Mouse (Mus musculus): ENCODE measurements around the gene Cdh4.

The Cdh4 gene

DNA sequence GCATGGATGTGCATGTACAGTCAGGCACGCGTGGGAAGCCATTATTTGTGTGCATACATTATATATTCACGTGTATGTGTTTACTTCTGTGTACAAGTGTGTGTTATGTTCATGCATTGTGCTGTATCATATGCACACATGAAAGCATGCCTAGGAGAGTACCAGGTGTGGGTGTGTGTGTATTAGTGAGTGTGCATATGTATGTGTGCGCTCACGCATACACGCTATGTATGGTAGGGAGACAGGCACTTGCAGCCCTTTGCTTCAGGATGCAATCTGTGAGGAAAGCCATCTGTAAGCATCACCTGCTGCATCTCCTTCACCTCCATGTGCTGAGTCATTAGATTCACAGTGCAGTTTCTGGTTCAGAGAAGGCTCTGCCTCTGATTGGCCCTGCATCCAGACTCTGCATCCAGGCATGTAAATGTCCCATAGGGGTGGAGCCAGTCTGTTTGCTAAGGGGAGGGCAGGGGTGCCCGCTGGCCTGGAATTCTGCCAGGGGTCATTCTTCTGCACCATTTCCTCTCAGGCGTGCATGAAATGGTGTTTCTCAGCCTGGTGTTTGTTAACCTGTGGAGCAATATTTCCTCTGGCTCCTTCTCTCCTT lies 25.7 kb downstream of the Cdh4 start:
- no peak for DNase-seq (ENCODE audit: low read depth, low spot score)

DNA sequence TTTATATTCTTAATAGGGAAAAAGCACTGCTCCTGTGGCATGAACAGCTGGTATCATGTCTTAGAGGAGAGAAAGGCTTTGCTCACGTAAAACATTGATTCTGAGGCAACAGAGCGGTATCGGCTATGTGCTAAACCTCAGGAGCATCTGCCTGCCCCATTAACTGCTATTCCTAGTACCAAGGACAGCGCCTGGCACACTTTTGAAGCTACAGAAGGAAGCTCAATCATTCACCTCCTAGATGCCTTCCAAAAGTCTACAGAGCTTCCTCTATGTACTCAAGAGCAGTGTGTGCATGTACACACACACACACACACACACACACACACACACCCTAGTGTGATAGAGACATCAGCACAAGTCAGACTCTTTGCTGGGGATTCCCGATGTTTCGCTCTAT lies 34.4 kb downstream of the Cdh4 start:
- DNase-seq (ENCODE audit: low read depth, low spot score) = peak; percentile 41

DNA sequence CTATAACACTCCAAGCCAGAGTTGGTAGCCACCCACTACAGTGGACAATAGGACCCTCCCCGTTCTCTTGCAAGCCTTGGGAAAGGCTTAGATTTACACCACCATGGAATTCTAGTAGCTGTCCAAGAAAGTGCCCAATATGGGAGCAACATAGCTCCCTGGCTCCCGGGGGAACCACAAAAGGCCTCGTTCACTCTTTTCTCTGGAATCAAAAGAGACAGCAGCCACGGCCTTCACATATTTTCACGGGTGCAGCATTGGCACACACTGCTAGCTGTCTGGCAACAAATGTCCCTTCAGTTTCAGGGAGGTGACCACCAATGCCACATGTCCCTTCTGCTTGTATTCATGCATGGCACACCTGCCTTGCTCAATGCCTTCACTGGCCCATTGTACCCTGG lies 38.6 kb downstream of the Cdh4 start:
- no peak for DNase-seq (ENCODE audit: low read depth, low spot score)

- DNase-seq (ENCODE audit: low read depth, low spot score) = no peak
Observed at GRCm38 (mm10) chr2:179481363-179481762, 39.1 kb downstream of the Cdh4 start.

DNA sequence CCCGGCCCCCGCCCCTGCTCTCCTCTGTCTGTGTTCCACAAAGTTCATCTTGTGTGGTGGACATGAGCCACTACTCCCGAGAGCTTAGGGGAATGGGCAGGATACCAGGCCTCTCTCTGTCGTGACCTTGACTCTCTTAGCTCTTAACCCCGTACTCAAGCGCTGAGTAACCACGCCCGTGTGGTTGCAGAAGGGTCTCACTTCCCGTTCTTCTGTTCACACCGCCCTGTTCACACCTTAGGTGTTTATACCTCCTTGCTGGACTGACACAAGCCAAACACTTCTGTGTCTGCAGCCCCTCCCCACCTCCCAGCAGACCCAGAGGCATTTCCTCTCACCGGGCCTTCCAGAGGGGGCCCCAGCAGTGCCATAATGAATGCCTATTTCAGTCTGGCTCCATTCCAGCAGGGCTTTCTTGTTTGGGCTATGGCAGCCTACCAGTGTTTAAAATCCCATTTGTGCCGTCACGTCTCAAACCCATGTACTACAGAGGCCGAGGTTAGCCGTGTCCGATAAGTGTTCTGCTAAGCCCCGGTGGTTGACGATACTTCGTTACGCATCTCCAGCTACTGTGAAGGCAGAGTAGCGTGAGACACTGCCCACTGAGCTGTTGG lies 46.4 kb downstream of the Cdh4 start:
- DNase-seq (ENCODE audit: low read depth, low spot score) = peak; percentile 14

DNA sequence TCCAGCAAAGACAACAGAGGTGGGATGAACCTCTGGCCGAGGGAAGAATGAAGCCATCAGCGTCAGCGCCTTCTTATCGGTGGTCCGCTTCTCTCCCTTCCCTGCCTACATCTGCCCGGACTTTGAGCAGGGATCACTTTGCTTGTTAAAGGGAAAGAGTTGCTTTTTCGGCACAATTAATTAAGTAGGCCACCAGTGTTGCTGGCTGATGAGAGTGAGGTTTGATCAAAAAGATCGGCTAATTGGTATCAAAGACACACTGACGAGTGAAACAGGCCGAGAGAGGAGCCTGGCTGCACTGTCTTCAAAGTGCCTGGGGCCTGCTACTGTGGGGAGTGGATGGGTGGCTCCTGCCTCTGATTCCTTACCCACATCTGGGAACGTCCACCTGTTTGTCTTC lies 49.7 kb downstream of the Cdh4 start:
- no peak for DNase-seq (ENCODE audit: low read depth, low spot score)

DNA sequence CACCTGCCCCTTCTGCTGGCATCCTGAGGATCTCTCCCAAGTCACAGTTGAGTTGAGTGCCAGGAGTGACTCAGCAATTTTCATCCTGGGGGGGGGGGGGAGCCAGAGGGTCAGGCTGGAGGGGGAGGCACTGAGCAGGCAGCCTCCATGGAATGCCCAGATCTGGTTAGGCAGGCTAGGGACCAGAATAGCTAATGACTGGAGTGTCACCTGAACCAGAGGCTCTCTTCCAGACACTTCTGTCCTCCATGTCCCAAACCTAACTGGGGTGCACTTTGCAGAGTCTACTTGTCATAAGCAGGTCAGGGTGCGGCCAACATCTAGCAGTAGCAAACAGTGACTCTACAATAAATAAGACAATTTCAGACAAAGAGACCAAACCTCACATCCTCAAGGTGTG lies 52.0 kb downstream of the Cdh4 start:
- no peak for DNase-seq (ENCODE audit: low read depth, low spot score)

GRCm38 (mm10) chr2:179510439-179510838 lies 68.2 kb downstream of the Cdh4 start:
- DNase-seq (ENCODE audit: low read depth, low spot score) = no peak

DNA sequence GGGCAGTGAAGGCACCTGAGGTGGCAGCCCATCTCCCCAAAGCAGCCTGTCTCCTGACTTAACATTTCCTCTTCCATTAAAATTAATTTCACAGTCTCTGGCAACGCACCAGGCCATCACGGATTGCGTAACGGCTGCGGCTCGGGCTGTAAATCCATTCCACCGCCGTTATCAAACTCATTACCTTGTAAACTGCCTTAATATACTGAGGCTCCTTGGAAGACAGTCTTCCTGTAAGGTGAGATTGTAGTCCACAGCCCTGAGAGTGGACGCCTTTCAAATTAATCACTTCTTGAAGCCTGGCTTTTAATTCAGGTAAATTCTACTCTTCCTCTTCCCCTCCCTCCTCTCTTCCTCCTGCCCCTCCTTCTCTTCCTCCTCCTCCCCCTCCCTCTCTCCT lies 74.3 kb downstream of the Cdh4 start:
- DNase-seq (ENCODE audit: low read depth, low spot score) = no peak

DNA sequence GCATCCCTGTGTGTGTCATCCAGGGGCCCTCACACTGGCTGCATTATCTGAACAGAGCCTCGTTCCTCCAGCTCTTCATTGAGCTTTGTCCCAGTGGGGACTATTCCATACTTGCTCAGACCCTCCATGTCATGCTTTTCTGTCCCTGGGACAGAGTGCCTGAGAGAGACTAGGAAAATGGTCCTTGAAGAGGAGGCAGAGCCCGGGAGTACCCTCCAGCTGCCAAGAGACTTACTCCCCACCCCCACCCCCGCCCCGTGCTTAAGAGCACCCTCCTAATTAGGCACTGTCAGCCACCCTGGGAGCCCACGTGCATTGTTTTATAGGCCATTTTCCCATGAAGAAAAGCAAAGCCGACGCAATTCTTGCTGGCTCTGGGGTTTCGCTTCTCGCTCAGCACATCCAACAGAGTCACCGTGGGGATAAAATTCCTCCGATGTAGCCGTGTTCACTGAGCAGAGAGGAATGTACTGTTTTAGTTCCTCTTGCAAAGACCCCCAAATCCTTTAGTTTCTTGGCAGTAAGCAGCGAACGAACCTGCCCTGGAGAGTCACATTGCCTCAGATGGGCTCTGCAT lies 76.3 kb downstream of the Cdh4 start:
- no peak for DNase-seq (ENCODE audit: low read depth, low spot score)

DNA sequence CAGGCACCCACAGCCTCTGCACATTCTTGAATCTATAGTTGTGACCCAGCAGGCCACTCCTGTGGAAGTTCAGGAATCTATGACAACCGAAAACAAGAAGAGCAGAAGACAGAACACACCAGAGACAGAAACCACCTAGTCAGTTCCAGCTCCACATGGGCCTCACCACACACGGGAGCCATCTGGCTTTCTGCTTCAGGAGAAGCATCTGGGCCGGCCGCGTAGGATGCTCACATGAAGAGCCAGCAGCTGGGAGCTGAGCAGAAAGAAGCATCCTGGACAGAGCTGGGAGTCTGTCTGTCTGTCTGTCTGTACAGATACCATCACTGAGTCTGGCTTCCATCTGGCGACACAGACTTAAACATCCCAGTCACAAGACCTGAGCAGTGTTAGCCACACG lies 76.9 kb downstream of the Cdh4 start:
- no peak for DNase-seq (ENCODE audit: low read depth, low spot score)

DNA sequence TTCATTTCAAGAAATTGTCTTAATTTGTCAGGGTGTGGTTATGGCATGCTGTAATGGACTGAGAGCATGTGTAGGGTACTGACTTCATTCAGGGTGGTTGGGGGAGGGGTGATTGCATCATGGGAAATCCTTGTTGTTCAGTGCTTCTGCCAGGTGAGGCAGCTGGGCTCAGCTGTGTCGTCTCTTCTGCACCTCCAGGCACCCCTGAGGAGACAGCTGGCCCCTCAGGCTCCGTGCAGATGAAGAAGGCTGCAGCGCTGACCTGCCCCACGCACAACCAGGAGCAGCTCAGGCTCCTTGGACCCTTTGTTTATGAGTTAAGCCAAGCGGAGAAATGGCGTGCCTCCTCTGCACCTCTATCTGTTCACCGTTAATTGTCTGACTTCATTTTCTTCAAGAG lies 77.7 kb downstream of the Cdh4 start:
- no peak for DNase-seq (ENCODE audit: low read depth, low spot score)

DNA sequence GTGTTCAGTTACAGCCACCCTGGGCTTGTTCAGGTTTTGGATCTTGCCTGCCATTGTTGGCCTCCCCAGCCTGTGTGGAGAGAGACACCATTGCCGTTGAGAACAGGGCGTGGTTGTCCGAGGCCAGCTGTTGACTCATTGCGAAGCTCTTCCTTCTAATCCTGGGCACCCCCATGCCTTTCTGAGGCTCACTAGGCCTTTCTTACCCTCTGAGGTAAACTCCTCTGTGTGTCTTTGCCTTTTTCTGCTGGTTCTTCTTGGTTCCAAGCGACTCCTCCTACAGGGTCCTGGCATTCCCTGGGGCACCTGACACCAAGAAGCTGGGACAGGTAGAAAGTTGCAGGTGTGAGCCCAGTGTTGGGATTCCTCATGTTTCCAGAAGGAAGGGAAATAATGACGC lies 78.7 kb downstream of the Cdh4 start:
- no peak for DNase-seq (ENCODE audit: low read depth, low spot score)

GRCm38 (mm10) chr2:179521444-179521843 lies 79.2 kb downstream of the Cdh4 start:
- DNase-seq (ENCODE audit: low read depth, low spot score) = no peak

DNA sequence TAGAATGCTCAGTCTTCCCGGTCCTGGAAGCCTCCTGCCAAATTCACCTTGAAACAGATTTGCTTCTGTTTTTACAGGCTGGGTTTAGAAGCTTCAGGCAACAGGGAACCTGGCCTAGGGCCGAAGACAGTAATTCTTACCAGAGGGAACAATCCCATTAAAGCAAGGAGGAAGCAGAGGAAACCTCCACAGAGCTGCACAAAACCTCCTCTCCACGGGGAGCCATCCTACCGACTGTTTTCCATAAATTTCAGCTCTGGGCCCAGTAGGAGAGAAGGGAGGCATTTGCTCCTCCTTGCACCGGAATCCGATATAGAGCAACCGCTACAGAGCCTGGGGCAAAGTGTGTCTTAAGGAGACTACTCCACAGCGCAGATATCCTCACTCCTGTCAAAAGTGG lies 79.9 kb downstream of the Cdh4 start:
- peak; percentile 48 for DNase-seq (ENCODE audit: low read depth, low spot score)

- DNase-seq (ENCODE audit: low read depth, low spot score) = no peak
Observed at GRCm38 (mm10) chr2:179526976-179527375, 84.7 kb downstream of the Cdh4 start.

- DNase-seq (ENCODE audit: low read depth, low spot score) = no peak
Observed at GRCm38 (mm10) chr2:179530436-179531040, 88.3 kb downstream of the Cdh4 start.

DNA sequence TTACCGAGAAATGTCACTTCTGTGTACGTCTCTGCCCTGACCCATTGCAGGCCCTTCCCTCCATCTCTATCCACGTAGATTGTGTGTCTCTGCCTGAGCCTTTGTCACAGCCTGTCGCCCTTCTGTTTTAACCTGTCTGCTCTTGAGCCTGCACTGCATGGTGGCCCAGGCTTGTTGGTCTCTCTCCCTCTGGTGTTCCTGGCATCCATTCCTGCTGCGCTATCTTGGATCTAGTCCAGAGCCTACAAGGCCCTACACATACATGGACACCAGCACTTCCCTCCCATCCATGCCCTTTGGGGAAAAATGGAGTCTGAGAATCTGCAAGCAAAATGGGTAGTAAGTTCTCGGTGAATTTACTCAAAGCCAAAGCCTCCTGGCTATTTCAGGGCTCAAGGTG lies 91.0 kb downstream of the Cdh4 start:
- no peak for DNase-seq (ENCODE audit: low read depth, low spot score)

DNA sequence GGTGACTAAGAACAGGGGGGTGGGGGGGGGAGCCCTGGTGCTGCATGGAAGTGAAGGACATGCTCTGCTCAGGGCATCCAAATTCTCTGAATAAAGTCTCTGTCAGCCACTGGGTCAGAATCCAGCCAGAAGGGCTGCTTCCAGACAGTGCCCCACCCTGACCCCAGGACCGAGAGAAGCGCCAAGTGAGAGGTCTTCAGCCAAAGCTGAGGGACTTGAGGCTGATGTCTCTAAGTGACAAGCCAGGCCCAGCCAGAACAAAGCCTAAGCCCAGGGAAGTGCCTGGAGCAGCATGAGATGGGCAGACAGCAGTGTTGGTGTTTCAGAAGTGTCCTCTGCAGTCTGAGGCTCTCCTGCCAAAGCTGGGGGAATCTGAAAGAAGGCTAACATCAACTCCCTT lies 91.7 kb downstream of the Cdh4 start:
- no peak for DNase-seq (ENCODE audit: low read depth, low spot score)

DNA sequence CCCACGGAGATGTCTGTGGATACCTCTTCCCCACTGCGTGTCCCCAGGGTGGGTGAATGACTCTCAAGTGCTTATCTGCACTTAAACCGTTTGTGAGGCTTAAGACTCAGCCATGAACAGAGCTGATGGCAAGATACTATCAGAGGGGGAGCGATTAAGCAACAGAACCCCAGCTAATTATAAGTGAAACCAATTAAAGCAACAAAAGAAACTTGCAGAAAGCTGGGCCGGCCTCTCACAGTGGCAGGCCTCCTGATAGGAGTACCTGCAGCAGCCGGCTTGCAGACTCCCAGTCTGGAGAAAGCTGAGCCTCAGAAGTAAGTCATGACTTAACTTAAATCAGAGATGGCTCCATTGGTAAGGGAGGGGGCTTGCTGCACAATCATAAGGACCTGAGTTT lies 93.0 kb downstream of the Cdh4 start:
- no peak for DNase-seq (ENCODE audit: low read depth, low spot score)

DNA sequence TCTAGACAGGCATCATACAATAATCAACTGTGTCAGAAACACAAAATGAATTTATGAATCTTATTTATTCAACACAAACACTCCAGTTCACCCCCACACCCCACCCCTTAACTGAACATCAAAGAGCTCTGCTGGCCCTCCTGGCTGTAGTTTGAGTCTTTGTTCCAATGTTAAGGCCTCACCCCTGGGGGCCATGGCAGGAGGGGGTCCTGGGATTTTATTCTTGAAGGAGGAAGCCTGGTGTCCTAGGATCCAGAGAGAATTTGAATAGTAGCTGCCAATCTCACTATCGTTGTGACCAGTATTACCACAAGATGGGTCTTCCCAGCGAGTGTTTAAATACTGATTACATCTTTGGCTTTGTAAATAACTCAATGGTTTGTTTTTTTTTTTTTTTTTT lies 94.5 kb downstream of the Cdh4 start:
- DNase-seq (ENCODE audit: low read depth, low spot score) = no peak

DNA sequence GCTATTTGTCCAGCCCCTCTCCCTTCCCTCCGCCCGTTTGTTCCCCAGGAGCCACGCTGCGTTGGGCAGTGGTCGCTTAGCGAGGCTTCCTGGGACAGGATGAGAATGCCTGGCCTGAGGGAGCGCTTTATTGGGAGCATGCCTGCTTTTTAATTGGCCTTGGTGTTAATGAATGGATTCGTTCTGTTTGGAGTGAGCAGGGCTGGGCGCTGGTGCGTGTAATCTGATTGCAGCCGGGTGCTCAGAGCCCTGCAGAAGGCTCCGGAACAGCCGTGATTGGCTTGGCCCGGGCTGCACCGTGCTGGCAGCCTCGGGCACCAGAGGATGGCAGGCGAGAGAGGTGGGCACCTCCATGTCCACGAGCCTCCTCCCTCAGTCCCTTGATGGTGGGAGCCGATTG lies 95.2 kb downstream of the Cdh4 start:
- peak; percentile 58 for DNase-seq (ENCODE audit: low read depth, low spot score)

- DNase-seq (ENCODE audit: low read depth, low spot score) = peak; percentile 20
Observed at GRCm38 (mm10) chr2:179537800-179538450, 95.7 kb downstream of the Cdh4 start.
